Mouse (Mus musculus) CH12.LX (cell line): ENCODE measurements around the gene Spg20. TPM values are rescaled to one million over a fixed set of nuclear protein-coding genes. Genes with fewer than 3 reads are reported as not detected.

Source experiments
- DNase-seq: peaks from one replicate; pipeline ENCODE4 v3.0.0-alpha.2; 2013; ENCODE audit errors: extremely low read depth
- H3K27ac ChIP-seq: 2 replicates; pipeline ENCODE4 v1.5.1; 2012; ENCODE audit warnings: low read depth, mild to moderate bottlenecking, control low read depth, moderate library complexity; ENCODE audit not compliant: insufficient read depth
- H3K27me3 ChIP-seq: replicated peaks from 2 replicates; pipeline ENCODE3; 2012; ENCODE audit warnings: inconsistent platforms
- H3K36me3 ChIP-seq, 2 experiments: replicated peaks in 1 of 2; 2 replicates each; pipeline versions ENCODE3 to v1.6.1; 2012; ENCODE audit warnings: inconsistent platforms in 1 of 2, low read length in 1 of 2, mild to moderate bottlenecking in 1 of 2, mixed read lengths in 1 of 2, moderate library complexity in 1 of 2; ENCODE audit not compliant: control insufficient read depth in 1 of 2, insufficient read depth in 1 of 2
- H3K4me1 ChIP-seq, 2 experiments: 2 replicates each; pipeline ENCODE4 v1.6.1; 2012; ENCODE audit warnings: inconsistent platforms in 1 of 2, moderate library complexity in 1 of 2; ENCODE audit not compliant: insufficient read depth in 2 of 2, control insufficient read depth in 1 of 2
- H3K4me2 ChIP-seq: 2 replicates; pipeline ENCODE4 v1.6.1; 2012; ENCODE audit warnings: low read depth, mild to moderate bottlenecking, control low read depth; ENCODE audit not compliant: poor library complexity, insufficient read depth, severe bottlenecking
- H3K4me3 ChIP-seq, 3 experiments: fragments of 150-350 bp in 1 of 3; sonication (generic) in 1 of 3; replicated peaks in 1 of 3; 2 replicates each; pipeline versions ENCODE3 to v1.5.1; 2011 to 2012; ENCODE audit warnings: low read depth in 2 of 3, low read length in 2 of 3, mild to moderate bottlenecking in 2 of 3, moderate library complexity in 2 of 3, control low read depth in 1 of 3, improper control_type of control experiment in 1 of 3, inconsistent platforms in 1 of 3, mixed read lengths in 1 of 3; ENCODE audit not compliant: poor library complexity in 1 of 3
- H3K79me2 ChIP-seq: replicated peaks from 2 replicates; pipeline ENCODE4 v1.6.1; 2012; ENCODE audit warnings: mild to moderate bottlenecking, moderate library complexity; ENCODE audit not compliant: control insufficient read depth, poor library complexity, insufficient read depth, severe bottlenecking; ENCODE audit errors: extremely low read depth
- H3K9ac ChIP-seq: 2 replicates; pipeline ENCODE4 v1.6.1; 2012; ENCODE audit warnings: low read depth, mild to moderate bottlenecking, control low read depth, moderate library complexity; ENCODE audit not compliant: insufficient read depth
- H3K9me3 ChIP-seq: replicated peaks from 2 replicates; pipeline ENCODE3; 2012; ENCODE audit warnings: low read length, inconsistent platforms, mixed read lengths
- CHD1 ChIP-seq: IDR thresholded peaks from 2 replicates; pipeline ENCODE4 v1.6.1; 2012; ENCODE audit warnings: low read depth, low read length, improper control_type of control experiment, inconsistent platforms
- E2F4 ChIP-seq: IDR thresholded peaks from 2 replicates; pipeline ENCODE4 v1.6.1; 2011; ENCODE audit warnings: low read depth, low read length, improper control_type of control experiment; ENCODE audit not compliant: insufficient replicate concordance
- ELF1 ChIP-seq: IDR thresholded peaks from 2 replicates; pipeline ENCODE4 v1.6.1; 2014; ENCODE audit warnings: low read depth, mild to moderate bottlenecking, inconsistent platforms, low read length, improper control_type of control experiment
- EP300 ChIP-seq: IDR thresholded peaks from 2 replicates; pipeline ENCODE4 v1.6.1; 2011; ENCODE audit warnings: low read length, improper control_type of control experiment
- JUN ChIP-seq: IDR thresholded peaks from 2 replicates; pipeline ENCODE4 v1.6.1; 2011; ENCODE audit warnings: low read depth, mild to moderate bottlenecking, low read length, improper control_type of control experiment, moderate library complexity; ENCODE audit not compliant: insufficient read depth
- JUND ChIP-seq: conservative IDR thresholded peaks from 2 replicates; pipeline ENCODE4 v1.6.1; 2011; ENCODE audit warnings: low read depth, low read length, improper control_type of control experiment
- KAT2A ChIP-seq: IDR thresholded peaks from 2 replicates; pipeline ENCODE4 v1.6.1; 2012; ENCODE audit warnings: low read length, improper control_type of control experiment, inconsistent platforms; ENCODE audit not compliant: insufficient replicate concordance
- MEF2A ChIP-seq: IDR thresholded peaks from 2 replicates; pipeline ENCODE4 v1.6.1; 2014; ENCODE audit warnings: low read depth, mild to moderate bottlenecking, inconsistent platforms, low read length, improper control_type of control experiment, borderline replicate concordance
- MXI1 ChIP-seq: IDR thresholded peaks from 2 replicates; pipeline ENCODE4 v1.6.1; 2011; ENCODE audit warnings: mild to moderate bottlenecking, low read depth, low read length, improper control_type of control experiment
- MYC ChIP-seq: IDR thresholded peaks from 2 replicates; pipeline ENCODE4 v1.6.1; 2011; ENCODE audit warnings: low read depth, mild to moderate bottlenecking, improper control_type of control experiment, low read length
- POLR2AphosphoS2 ChIP-seq: IDR thresholded peaks from 2 replicates; pipeline ENCODE4 v1.6.1; 2011; ENCODE audit warnings: low read depth, low read length, improper control_type of control experiment
- RAD21 ChIP-seq: IDR thresholded peaks from 2 replicates; pipeline ENCODE4 v1.6.1; 2011; ENCODE audit warnings: low read depth, mild to moderate bottlenecking, low read length, improper control_type of control experiment, moderate library complexity
- SMC3 ChIP-seq: IDR thresholded peaks from 2 replicates; pipeline ENCODE4 v1.6.1; 2011; ENCODE audit warnings: low read depth, low read length, improper control_type of control experiment
- TCF12 ChIP-seq: IDR thresholded peaks from 2 replicates; pipeline ENCODE4 v1.6.1; 2014; ENCODE audit warnings: low read depth, mild to moderate bottlenecking, inconsistent platforms, low read length, improper control_type of control experiment
- USF1 ChIP-seq: IDR thresholded peaks from 2 replicates; pipeline ENCODE4 v1.6.1; 2014; ENCODE audit warnings: low read depth, mild to moderate bottlenecking, inconsistent platforms, low read length, improper control_type of control experiment
- ZMIZ1 ChIP-seq: IDR thresholded peaks from 2 replicates; pipeline ENCODE4 v1.6.1; 2012; ENCODE audit warnings: low read depth, mild to moderate bottlenecking, inconsistent platforms, low read length, improper control_type of control experiment
- dilution Hi-C: fragments of 300-500 bp; cut with MboI; formaldehyde crosslinking; loops from 2 replicates; pipeline ENCODE4 v1.14.3; 2020; ENCODE audit warnings: low sequenced_read_pairs; ENCODE audit not compliant: extremely low pct_unique_long_range_greater_than_20kb, extremely low pct_ligation_motif_present
- in situ Hi-C: fragments of 300-500 bp; cut with MboI; formaldehyde crosslinking; loops from 3 replicates; pipeline ENCODE4 v1.14.3; 2019; ENCODE audit warnings: low sequenced_read_pairs, low pct_ligation_motif_present, low pct_unique_long_range_greater_than_20kb, mixed read lengths
- polyA plus RNA-seq: library from polyadenylated mRNA; unstranded; fragments of >175 nt; gene quantifications from 2 replicates; pipeline ENCODE4 v1.2.1, GENCODE M21; 2012; ENCODE audit warnings: low read depth; ENCODE audit not compliant: insufficient read length
- total RNA-seq, 2 experiments: library from RNA; depleted of rRNA; stranded (reverse); fragments of 300-350 nt in 1 of 2; fragments of >200 nt in 1 of 2; gene quantifications; 2 replicates each; pipeline ENCODE4 v1.2.3; 2012 to 2014

Spg20 gene
- total and polyA plus RNA-seq, 3 experiments = 31.5 to 43.0 (median 38.2) TPM

GRCm38 (mm10) chr3:55154163-55154562 lies 42.3 kb downstream of the Spg20 start:
- no peak for DNase-seq
- TF ChIP-seq SMC3 (no peak), EP300 (0 out of 2 replicates have a peak, but pooled peaks have one; percentile 14)
- no peaks in the 10 kb centered on the region for H3K36me3 ChIP-seq
- H3K4me2 ChIP-seq = peak overlapping the region; percentile 29; the same call in 1 of the 2 replicates
- dilution Hi-C loops (no loop called here), in situ Hi-C loops (loop anchor here (25.0 kb wide), 1 partner anchor 183 kb away; no protein-coding TSS in a partner anchor)
- H3K4me1 ChIP-seq = peaks cover 3 to 4% of the 10 kb centered on the region in 2 experiments; a peak in 3 of 4 replicates
- no peak overlapping the region for H3K27ac ChIP-seq
- no peaks in the 10 kb centered on the region for H3K27me3 ChIP-seq
- no peak overlapping the region for H3K9ac ChIP-seq
- H3K4me3 ChIP-seq = peak overlapping the region in 1 of 3 experiments; percentile 18
- H3K79me2 ChIP-seq = no peaks in the 10 kb centered on the region
- H3K9me3 ChIP-seq = no peaks in the 10 kb centered on the region

- no peaks in the 10 kb centered on the region for H3K79me2 ChIP-seq
- no peak overlapping the region for H3K4me3 ChIP-seq
- H3K9ac ChIP-seq = no peak overlapping the region
- H3K27me3 ChIP-seq = no peaks in the 10 kb centered on the region
- no peak overlapping the region for H3K4me2 ChIP-seq
- H3K27ac ChIP-seq = no peak overlapping the region
- TF ChIP-seq MYC = no peak
- no peak for TF ChIP-seq SMC3
- no peak for TF ChIP-seq KAT2A
- no peak for TF ChIP-seq MXI1
- TF ChIP-seq ZMIZ1 = no peak
- TF ChIP-seq USF1 = no peak
- no peak for TF ChIP-seq E2F4
- TF ChIP-seq POLR2AphosphoS2 = no peak
- no peak for TF ChIP-seq MEF2A
- no peak for TF ChIP-seq JUN
- no peak for TF ChIP-seq TCF12
- TF ChIP-seq CHD1 = no peak
- TF ChIP-seq ELF1 = no peak
- TF ChIP-seq JUND = no peak
- no peak for TF ChIP-seq EP300
- TF ChIP-seq RAD21 = no peak
- no peak for DNase-seq
- peaks cover 0 to 4% of the 10 kb centered on the region in 2 experiments; a peak in 2 of 4 replicates for H3K4me1 ChIP-seq
- dilution Hi-C loops (no loop called here), in situ Hi-C loops (loop anchor here (25.0 kb wide), 1 partner anchor 180 kb away; no protein-coding TSS in a partner anchor)
- H3K36me3 ChIP-seq = no peaks in the 10 kb centered on the region
- no peaks in the 10 kb centered on the region for H3K9me3 ChIP-seq
Measured at GRCm38 (mm10) chr3:55157413-55157812, 45.5 kb downstream of the Spg20 start.
